ENCODE assay signal across 15 mouse cellular contexts in genomic region chr10:80902273-80902940, GRCm38 (mm10). TPM values are rescaled to one million over a fixed set of nuclear protein-coding genes. Genes with fewer than 3 reads are reported as not detected.
"Had no signal": no experiment of that assay in that cellular context is flagged by ENCODE, and none has a peak within 500 bp of the region (broad histone marks: within the 10 kb centered on the region; RNA-seq: fewer than 3 reads in every experiment).

No protein-coding gene starts in this region.

- H3K9ac ChIP-seq: liver, embryonic 14.5 days; liver, postnatal 0 days had no signal

- H3K27ac ChIP-seq: liver, embryonic 14.5 days; macrophage had no signal

- ATAC-seq: liver, postnatal 0 days; lung, postnatal 0 days had no signal

- H3K4me2 ChIP-seq: liver, embryonic 11.5 days; lung, embryonic 14.5 days; midbrain, embryonic 11.5 days had no signal

- DNase-seq: kidney, postnatal 14 days; kidney, postnatal 4 days; liver, postnatal 0 days; lung, embryonic 14.5 days; midbrain, embryonic 14.5 days; thymus, postnatal 25 days had no signal

RNA-seq across cellular contexts. Expression of gene Tmprss9, which starts 30.8 kb away (rescaled TPM):
- total RNA-seq: megakaryocyte-erythroid progenitor cell, adult 5-6 weeks had no signal
- polyA plus RNA-seq: kidney, embryonic 16.5 days; limb, embryonic 11.5 days; liver, embryonic 11.5 days; lung, postnatal 0 days; macrophage; midbrain, embryonic 11.5 days; midbrain, embryonic 14.5 days; stomach, embryonic 16.5 days had no signal
